Mouse (Mus musculus): ENCODE measurements around the gene Tollip.

- TF ChIP-seq POLR2A (IDR thresholded peaks at IDR 0.05; ENCODE audit: borderline replicate concordance, extremely low read depth, low read depth, low read length) (no peak), CTCF (IDR thresholded peaks at IDR 0.05; ENCODE audit: insufficient read depth, low read length) (no peak)
These were observed 25.1 kb upstream of the Tollip start for GRCm38 (mm10) chr7:141943444-141943843.
